Mouse (Mus musculus) G1E (cell line): ENCODE data around the gene Cnr2.

ENCODE experiments used
- CTCF ChIP-seq: IDR thresholded peaks from 2 replicates; pipeline ENCODE4 v1.5.1; 2012; ENCODE audit warnings: low read depth, low read length, inconsistent platforms, mixed read lengths
- GATA1 ChIP-seq: IDR thresholded peaks from 2 replicates; pipeline ENCODE4 v1.6.1; 2012; ENCODE audit warnings: borderline replicate concordance, low read length, inconsistent platforms, mixed read lengths
- GATA2 ChIP-seq: IDR thresholded peaks from 2 replicates; pipeline ENCODE4 v1.6.1; 2012; ENCODE audit warnings: low read depth, low read length, inconsistent platforms, borderline replicate concordance

GRCm38 (mm10) chr4:135950365-135950764 lies 55.2 kb downstream of the Cnr2 start:
- TF ChIP-seq CTCF = no peak
- no peak for TF ChIP-seq GATA1
- no peak for TF ChIP-seq GATA2
